Mouse (Mus musculus): ENCODE data around the gene Gmeb2.

DNA sequence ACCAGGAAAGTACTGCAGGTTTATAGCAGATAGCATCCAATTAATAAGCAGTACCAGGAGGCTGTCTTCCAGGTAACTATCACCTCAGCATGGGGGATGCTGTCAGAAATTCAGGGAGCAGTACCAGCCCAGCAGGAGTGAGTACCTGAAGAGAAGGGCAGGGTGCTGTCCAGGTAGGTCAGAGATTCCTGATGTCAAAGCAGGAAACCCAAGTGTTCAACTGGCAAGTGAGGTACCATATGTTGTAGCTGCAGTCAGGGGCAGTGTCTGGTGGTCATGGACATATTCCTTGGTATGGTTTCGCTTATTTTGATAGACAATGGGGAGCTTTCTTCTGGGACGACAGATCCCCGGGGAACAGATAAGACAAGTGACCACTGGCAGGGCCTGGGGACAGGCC is 24.6 kb upstream of the Gmeb2 start:
- TF ChIP-seq CTCF (conservative IDR thresholded peaks at IDR 0.05; ENCODE audit: insufficient read depth, insufficient read length, low read depth, low read length): no peak
- no peak for TF ChIP-seq POLR2A (IDR thresholded peaks at IDR 0.05; ENCODE audit: low read depth, low read length)

Measured in kidney, adult 2 months (tissue).